ENCODE assay signal across 9 mouse cellular contexts in genomic region chr7:40898096-40898710, GRCm38 (mm10). TPM values are rescaled to one million over a fixed set of nuclear protein-coding genes. Genes with fewer than 3 reads are reported as not detected.
DNase-seq lines count a peak whose midpoint lies in the region; ATAC-seq and TF ChIP-seq lines count a peak whose summit lies in the region.
"Had no signal": no experiment of that assay in that cellular context is flagged by ENCODE, and none has a peak within 500 bp of the region (broad histone marks: within the 10 kb centered on the region; RNA-seq: fewer than 3 reads in every experiment).

TSS of gene Vstm2b (plus strand) at chr7:40898328.

- peak within 1 kb of the TSS; percentile 94 for H3K4me2 ChIP-seq in neural tube, embryonic 13.5 days

- no peaks in the 10 kb centered on the region for H3K36me3 ChIP-seq in neural tube, embryonic 13.5 days

- H3K27me3 ChIP-seq in neural tube, embryonic 13.5 days: peaks cover 57% of the 10 kb centered on the region

- peak within 1 kb of the TSS; percentile 83 for H3K9ac ChIP-seq in neural tube, embryonic 13.5 days

- TF ChIP-seq CTCF in gastrocnemius, adult 2 months (IDR thresholded peaks at IDR 0.05): no peak

- DNase-seq in gastrocnemius, adult 2 months: no peak
- no peak for DNase-seq in gastrocnemius, postnatal 14 days
- DNase-seq in thymus, postnatal 4 days: peak; percentile 6
- DNase-seq in thymus, postnatal 36 days: no peak
- no peak for DNase-seq in left cerebral cortex, postnatal 36 days (ENCODE audit: low spot score in 2 of 2)
- DNase-seq in yolk sac, embryonic 10.5 days (ENCODE audit: low spot score): no peak
- DNase-seq in MN1 (ENCODE audit: low spot score): no peak

- peak within 1 kb of the TSS; percentile 67 for H3K4me3 ChIP-seq in gastrocnemius, adult 2 months
- peak within 1 kb of the TSS; percentile 74 for H3K4me3 ChIP-seq in neural tube, embryonic 13.5 days

- H3K9me3 ChIP-seq in neural tube, embryonic 13.5 days: no peaks in the 10 kb centered on the region

- no peak within 1 kb of the TSS for H3K27ac ChIP-seq in gastrocnemius, adult 2 months
- peak within 1 kb of the TSS; percentile 68 for H3K27ac ChIP-seq in neural tube, embryonic 13.5 days (replicated peaks)

- whole genome bisulfite sequencing in neural tube, embryonic 13.5 days: under 1% methylated on average over 30 of the region's 35 CpGs

- peak; percentile 2 for ATAC-seq in neural tube, embryonic 13.5 days (ENCODE audit: low read depth)

- peaks cover 50% of the 10 kb centered on the region for H3K4me1 ChIP-seq in neural tube, embryonic 13.5 days (replicated peaks)

- intact Hi-C loops in gastrocnemius, adult 2 months (cut with DNase I): no loop called here
- intact Hi-C loops in gastrocnemius, postnatal 14 days (cut with DNase I; ENCODE audit: low total_unique reads): no loop called here
- intact Hi-C loops in left cerebral cortex, postnatal 36 days (cut with DNase I): loop anchor here (5.0 kb wide), 3 partner anchors 71 to 501 kb away; no protein-coding TSS in a partner anchor

RNA-seq across cellular contexts. Expression of gene Vstm2b, which starts in this region (rescaled TPM):
- total RNA-seq in gastrocnemius, adult 2 months (2021): under 1 TPM; 0.18 to 0.31 TPM
- under 1 TPM; 0.11 to 0.27 TPM for total RNA-seq in gastrocnemius, postnatal 14 days (2021)
- total RNA-seq in left cerebral cortex, postnatal 36 days (2021): 10 to 100 TPM; 51.0 to 63.0 TPM
- 22.1 and 23.0 TPM in 2 replicates for polyA plus RNA-seq in neural tube, embryonic 13.5 days (2015; fragmentation: Nextera tagmentation; extraction: Ambion mirVana)
- polyA plus RNA-seq: C2C12 had no signal

Comparison
In these comparisons a context has a peak if more than half of its experiments do, and no peak if none do; other contexts are left out.
1. RNA of gene Vstm2b (total RNA-seq): 51.0 to 63.0 TPM in left cerebral cortex, postnatal 36 days; 0.18 to 0.31 TPM in gastrocnemius, adult 2 months and 0.11 to 0.27 TPM in gastrocnemius, postnatal 14 days; every median in the first group is over 10 times any median in the second.